Mouse (Mus musculus) hindbrain, embryonic 10.5 days (tissue): ENCODE data around the gene Abcb5. TPM values are rescaled to one million over a fixed set of nuclear protein-coding genes. Genes with fewer than 3 reads are reported as not detected.

ENCODE experiments used
- DNase-seq: peaks from one replicate; pipeline ENCODE4 v3.0.0-alpha.2; 2017; ENCODE audit warnings: low spot score
- H3K27ac ChIP-seq: fragments of 300-500 bp; sonication (generic); 2 replicates; pipeline ENCODE4 v1.5.1; 2016; ENCODE audit warnings: mild to moderate bottlenecking, moderate library complexity
- H3K27me3 ChIP-seq: fragments of 300-500 bp; sonication (generic); 2 replicates; pipeline ENCODE4 v1.6.1; 2016; ENCODE audit warnings: mild to moderate bottlenecking; ENCODE audit not compliant: poor library complexity, insufficient read depth, severe bottlenecking
- H3K36me3 ChIP-seq: fragments of 300-500 bp; sonication (generic); 2 replicates; pipeline ENCODE4 v1.6.1; 2016; ENCODE audit warnings: mild to moderate bottlenecking, moderate library complexity
- H3K4me1 ChIP-seq: fragments of 300-500 bp; sonication (generic); replicated peaks from 2 replicates; pipeline ENCODE4 v1.6.1; 2016; ENCODE audit warnings: mild to moderate bottlenecking
- H3K4me3 ChIP-seq: fragments of 300-500 bp; sonication (generic); 2 replicates; pipeline ENCODE4 v1.5.1; 2016; ENCODE audit warnings: mild to moderate bottlenecking, moderate library complexity
- H3K9me3 ChIP-seq: fragments of 300-500 bp; sonication (generic); 2 replicates; pipeline ENCODE4 v1.6.1; 2016; ENCODE audit warnings: mild to moderate bottlenecking, moderate library complexity
- WGBS: fragments of 180-500 bp; shearing (Covaris S2); methylation state at CpG from one replicate; pipeline ENCODE4 v1.1.7; 2016; 5-methylcytosine and 5-hydroxymethylcytosine counted together
- polyA plus RNA-seq: library from polyadenylated mRNA; unstranded; fragments of >200 nt; fragmentation: Nextera tagmentation; extraction: Ambion mirVana; gene quantifications from 2 replicates; pipeline ENCODE4 v1.2.1, GENCODE M21; 2016

Abcb5 gene
- polyA plus RNA-seq, 1 experiment from 2014 or later, result not detected

GRCm38 (mm10) chr12:118845351-118845750 is 120.9 kb downstream of the Abcb5 start:
- peaks cover 10% of the 10 kb centered on the region for H3K36me3 ChIP-seq
- H3K9me3 ChIP-seq, result no peaks in the 10 kb centered on the region
- no peak for DNase-seq
- H3K27me3 ChIP-seq, result peaks cover 99% of the 10 kb centered on the region
- H3K4me1 ChIP-seq, result peaks cover 71% of the 10 kb centered on the region
- 2% methylated on average over 3 of the region's 3 CpGs for WGBS
- H3K27ac ChIP-seq, result no peak overlapping the region
- no peak overlapping the region for H3K4me3 ChIP-seq

DNA sequence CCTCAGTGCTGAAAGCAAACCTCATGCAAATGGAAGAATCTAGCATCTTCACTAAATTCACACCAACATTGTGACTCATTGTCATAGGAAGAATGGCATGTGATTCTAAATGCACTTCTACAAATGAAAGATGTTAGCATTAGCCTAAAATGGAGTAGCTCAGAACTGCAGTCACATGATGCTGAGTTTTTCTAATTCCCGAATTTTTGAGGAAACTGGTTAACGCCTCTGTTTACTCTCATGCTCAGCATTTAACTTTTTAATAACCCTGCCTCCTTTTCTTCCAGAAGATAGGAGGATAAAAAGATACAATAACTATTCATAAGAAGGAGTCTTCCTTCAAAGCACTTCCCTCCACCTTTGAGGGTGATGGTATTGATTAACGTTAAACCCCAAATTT is 121.4 kb downstream of the Abcb5 start:
- H3K9me3 ChIP-seq, result no peaks in the 10 kb centered on the region
- H3K4me3 ChIP-seq, result no peak overlapping the region
- H3K4me1 ChIP-seq, result peaks cover 76% of the 10 kb centered on the region
- peaks cover 99% of the 10 kb centered on the region for H3K27me3 ChIP-seq
- H3K27ac ChIP-seq, result no peak overlapping the region
- 13% methylated on average over 3 of the region's 3 CpGs for WGBS
- DNase-seq, result no peak
- H3K36me3 ChIP-seq, result peaks cover 10% of the 10 kb centered on the region

DNA sequence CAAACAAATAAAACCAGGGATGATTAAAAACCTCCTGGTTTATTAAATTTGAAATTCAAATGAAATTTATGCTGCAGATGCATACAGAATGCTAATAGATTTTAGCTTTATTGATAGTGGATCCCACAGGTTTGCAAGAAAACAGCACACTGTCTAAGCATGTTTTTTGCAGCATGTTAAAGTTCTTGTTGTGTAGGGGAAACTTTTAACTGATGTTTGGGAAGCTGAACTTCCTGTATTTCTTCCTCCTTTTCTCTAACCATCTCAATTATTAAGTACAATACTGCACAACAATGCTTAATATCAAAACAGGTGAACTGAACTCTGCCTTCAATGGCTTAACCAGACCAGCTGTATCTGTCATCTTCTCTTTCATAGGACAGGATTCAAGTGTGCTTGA is 122.1 kb downstream of the Abcb5 start:
- H3K27me3 ChIP-seq, result peaks cover 99% of the 10 kb centered on the region

GRCm38 (mm10) chr12:118842671-118843411 is 123.4 kb downstream of the Abcb5 start:
- peak overlapping the region; percentile 57 for H3K4me3 ChIP-seq
- H3K9me3 ChIP-seq, result no peaks in the 10 kb centered on the region
- peak overlapping the region; percentile 86 for H3K27ac ChIP-seq
- no peaks in the 10 kb centered on the region for H3K36me3 ChIP-seq
- under 1% methylated on average over 33 of the region's 33 CpGs for WGBS
- peaks cover 99% of the 10 kb centered on the region for H3K27me3 ChIP-seq
- peaks cover 76% of the 10 kb centered on the region for H3K4me1 ChIP-seq
- DNase-seq, result peak; percentile 60

More for the DNA sequence above, 122.1 kb downstream of the Abcb5 start:
- Histone ChIP-seq H3K4me3 (no peak overlapping the region), H3K4me1 (peaks cover 76% of the 10 kb centered on the region), H3K27ac (no peak overlapping the region), H3K36me3 (peaks cover 6% of the 10 kb centered on the region), H3K9me3 (no peaks in the 10 kb centered on the region)
- no peak for DNase-seq

GRCm38 (mm10) chr12:118841971-118842550 is 124.2 kb downstream of the Abcb5 start:
- WGBS, result 9% methylated on average over 6 of the region's 6 CpGs
- Histone ChIP-seq H3K9me3 (no peaks in the 10 kb centered on the region), H3K27me3 (peaks cover 99% of the 10 kb centered on the region), H3K4me1 (peaks cover 79% of the 10 kb centered on the region), H3K36me3 (no peaks in the 10 kb centered on the region), H3K4me3 (peak overlapping the region; percentile 57; the same call in 1 of the 2 replicates), H3K27ac (0 out of 2 replicates have a peak overlapping the region, but pooled peaks have one; percentile 53)
- DNase-seq, result no peak

DNA sequence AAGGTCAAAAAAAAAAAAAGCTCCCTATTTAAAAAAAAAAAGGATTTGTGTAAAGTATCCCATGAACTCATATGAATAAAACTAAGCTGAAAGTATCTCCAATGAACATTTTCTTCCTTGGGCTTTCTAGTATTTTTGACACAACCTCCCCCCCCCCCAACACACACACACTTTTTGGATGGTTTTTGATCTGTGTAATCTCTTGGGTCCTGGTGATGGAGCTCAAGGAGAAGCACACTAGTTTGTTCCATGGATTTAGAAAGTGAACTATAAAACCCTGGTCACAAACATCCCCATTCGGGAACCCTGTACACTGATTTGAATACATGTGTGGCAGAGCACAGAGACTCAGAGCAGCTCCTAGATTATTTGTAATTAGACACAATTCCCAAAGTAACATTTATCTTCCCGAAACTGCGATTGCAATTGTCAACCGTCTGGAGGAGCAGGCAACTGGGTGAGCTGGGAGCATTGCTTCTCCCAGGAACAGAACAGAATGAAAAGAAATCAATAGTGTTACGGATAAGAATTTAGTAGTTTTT is 124.8 kb downstream of the Abcb5 start:
- peaks cover 99% of the 10 kb centered on the region for H3K27me3 ChIP-seq

DNA sequence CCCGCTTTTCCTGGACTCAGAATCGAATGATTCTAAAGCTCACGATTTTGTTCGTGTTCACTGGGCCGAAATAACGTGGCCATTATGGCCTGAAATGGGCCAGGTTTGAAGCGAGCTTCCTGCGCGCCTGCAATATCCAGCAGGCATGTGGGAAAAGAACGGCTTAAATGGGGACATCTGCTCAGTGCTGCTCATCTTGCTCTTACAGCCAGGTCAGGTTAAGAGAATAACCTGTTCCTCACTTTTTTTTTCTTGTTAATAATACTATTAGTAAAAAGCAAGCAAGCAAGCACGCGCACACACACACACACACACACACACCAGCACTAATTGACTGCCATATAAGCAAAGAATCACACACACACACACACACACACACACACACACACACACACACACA is 125.4 kb downstream of the Abcb5 start:
- Histone ChIP-seq H3K9me3 (no peaks in the 10 kb centered on the region), H3K36me3 (no peaks in the 10 kb centered on the region), H3K27me3 (peaks cover 99% of the 10 kb centered on the region), H3K4me3 (peak overlapping the region; percentile 32), H3K27ac (peak overlapping the region; percentile 47; the same call in 1 of the 2 replicates), H3K4me1 (peaks cover 80% of the 10 kb centered on the region)
- peak; percentile 57 for DNase-seq
- 3% methylated on average over 12 of the region's 12 CpGs for WGBS

More for the DNA sequence above, 124.8 kb downstream of the Abcb5 start:
- no peaks in the 10 kb centered on the region for H3K9me3 ChIP-seq
- peak overlapping the region; percentile 53 for H3K27ac ChIP-seq
- H3K36me3 ChIP-seq, result no peaks in the 10 kb centered on the region
- H3K4me1 ChIP-seq, result peaks cover 83% of the 10 kb centered on the region
- 5% methylated on average over 5 of the region's 5 CpGs for WGBS
- peak; percentile 20 for DNase-seq
- H3K4me3 ChIP-seq, result no peak overlapping the region

GRCm38 (mm10) chr12:118840301-118840700 is 125.9 kb downstream of the Abcb5 start:
- WGBS, result 1% methylated on average over 15 of the region's 15 CpGs
- Histone ChIP-seq H3K4me1 (peaks cover 75% of the 10 kb centered on the region), H3K27ac (peak overlapping the region; percentile 47; the same call in 1 of the 2 replicates), H3K27me3 (peaks cover 99% of the 10 kb centered on the region), H3K36me3 (no peaks in the 10 kb centered on the region), H3K4me3 (peak overlapping the region; percentile 32), H3K9me3 (no peaks in the 10 kb centered on the region)
- peak; percentile 37 for DNase-seq

GRCm38 (mm10) chr12:118839398-118839797 is 126.8 kb downstream of the Abcb5 start:
- Histone ChIP-seq H3K27ac (no peak overlapping the region), H3K36me3 (no peaks in the 10 kb centered on the region), H3K4me3 (no peak overlapping the region), H3K27me3 (peaks cover 99% of the 10 kb centered on the region), H3K9me3 (no peaks in the 10 kb centered on the region), H3K4me1 (peaks cover 68% of the 10 kb centered on the region)
- WGBS, result 6% methylated on average over 5 of the region's 5 CpGs
- DNase-seq, result no peak

GRCm38 (mm10) chr12:118838260-118838659 is 128.0 kb downstream of the Abcb5 start:
- Histone ChIP-seq H3K27me3 (peaks cover 95% of the 10 kb centered on the region), H3K27ac (no peak overlapping the region), H3K9me3 (no peaks in the 10 kb centered on the region), H3K36me3 (no peaks in the 10 kb centered on the region), H3K4me3 (peak overlapping the region; percentile 11; the same call in 1 of the 2 replicates), H3K4me1 (peaks cover 63% of the 10 kb centered on the region)
- DNase-seq, result no peak
- WGBS, result 3% methylated on average over 2 of the region's 2 CpGs

DNA sequence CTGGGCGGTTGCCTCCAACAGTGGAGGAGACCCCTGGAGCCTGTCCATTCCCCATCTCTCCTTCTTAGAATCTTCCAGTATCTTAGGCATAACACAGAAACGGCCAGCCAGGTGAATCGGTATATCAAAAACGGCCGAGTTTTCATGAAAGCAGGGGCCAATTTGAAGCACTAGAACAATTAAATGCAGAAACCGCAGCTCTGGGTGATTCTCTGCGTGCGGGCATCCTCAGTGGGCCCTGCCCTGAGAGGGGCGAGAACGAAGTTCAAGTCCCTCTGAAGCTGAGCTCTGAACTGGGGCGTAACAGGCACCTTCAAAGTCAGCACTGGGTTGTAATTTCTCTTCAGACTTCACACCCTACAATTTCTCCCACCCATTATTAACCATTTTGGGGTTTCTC is 128.9 kb downstream of the Abcb5 start:
- Histone ChIP-seq H3K9me3 (no peaks in the 10 kb centered on the region), H3K27ac (peak overlapping the region; percentile 83; the same call in 1 of the 2 replicates), H3K36me3 (no peaks in the 10 kb centered on the region), H3K4me1 (peaks cover 54% of the 10 kb centered on the region), H3K27me3 (peaks cover 89% of the 10 kb centered on the region), H3K4me3 (peak overlapping the region; percentile 64)
- peak; percentile 42 for DNase-seq
- 2% methylated on average over 11 of the region's 11 CpGs for WGBS

- no peaks in the 10 kb centered on the region for H3K9me3 ChIP-seq
- H3K27me3 ChIP-seq, result peaks cover 89% of the 10 kb centered on the region
- H3K27ac ChIP-seq, result peak overlapping the region; percentile 83
- under 1% methylated on average over 72 of the region's 72 CpGs for WGBS
- DNase-seq, result peak; percentile 67
- H3K36me3 ChIP-seq, result no peaks in the 10 kb centered on the region
- H3K4me3 ChIP-seq, result peak overlapping the region; percentile 64
- peaks cover 49% of the 10 kb centered on the region for H3K4me1 ChIP-seq
These were observed 129.5 kb downstream of the Abcb5 start for GRCm38 (mm10) chr12:118836411-118837341.
